Mouse (Mus musculus) 3134 (cell line): ENCODE measurements around the gene Fam32a.

ENCODE experiments used
- DNase-seq: peaks from one replicate; pipeline ENCODE4 v3.0.0-alpha.2; 2011; ENCODE audit warnings: low spot score; ENCODE audit not compliant: insufficient read length; ENCODE audit errors: extremely low read depth

Fam32a gene

GRCm38 (mm10) chr8:72273111-72273770 lies 53.7 kb downstream of the Fam32a start:
- no peak for DNase-seq

DNA sequence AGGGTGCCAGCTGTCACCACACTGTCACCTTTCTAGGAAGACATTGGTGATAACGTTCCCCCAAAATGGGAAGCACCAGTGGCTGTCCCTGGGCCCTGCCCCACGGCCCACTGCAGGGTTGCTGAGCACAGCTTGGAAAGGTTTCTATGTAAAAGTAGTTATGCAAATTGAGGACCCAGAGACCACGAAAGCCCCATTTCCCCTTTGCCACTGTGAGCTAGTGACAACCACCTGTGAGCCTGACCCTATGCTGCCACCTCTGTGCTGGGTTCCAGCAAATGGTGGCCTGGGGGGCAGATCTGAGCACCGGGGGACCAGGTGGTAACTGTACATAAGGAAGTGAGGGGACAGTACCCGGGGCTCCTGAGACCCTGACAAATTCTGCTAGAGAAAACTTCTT lies 54.3 kb downstream of the Fam32a start:
- no peak for DNase-seq
